Mouse (Mus musculus) liver, adult 2 months (tissue): ENCODE measurements at regions not wholly inside any gene's neighbourhood (a gene's known extent, or its start where the extent isn't known, plus 50 kb on each side); places are given as distances from the start of the nearest gene placed in this dataset.

ENCODE experiments used
- CTCF ChIP-seq: fragments of 200-500 bp; IDR thresholded peaks from 2 replicates; pipeline ENCODE4 v1.5.1; 2011; ENCODE audit warnings: low read depth, low read length, control low read depth
- POLR2A ChIP-seq: fragments of 200-500 bp; IDR thresholded peaks from 2 replicates; pipeline ENCODE4 v1.6.1; 2011; ENCODE audit warnings: low read length, control low read depth; ENCODE audit not compliant: insufficient read depth; ENCODE audit errors: extremely low read depth

DNA sequence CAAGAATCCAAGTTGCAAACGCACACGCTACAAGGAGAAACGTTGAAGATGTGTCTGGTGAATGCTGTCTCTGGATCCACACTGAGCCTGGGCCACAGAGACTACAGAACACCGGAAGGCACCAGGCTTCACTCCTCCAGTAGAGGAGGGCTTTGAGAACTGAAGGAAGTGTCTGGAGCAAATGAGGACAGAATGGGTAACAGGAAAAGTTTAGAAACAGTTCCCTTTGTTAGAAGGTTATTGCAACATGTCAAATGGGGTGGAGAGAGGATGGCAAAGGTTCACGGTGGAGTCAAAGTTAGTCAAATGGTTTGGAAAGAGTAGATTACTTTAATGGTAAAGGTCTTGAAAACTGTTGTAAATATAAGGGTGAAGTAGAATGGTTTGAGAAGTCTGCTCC, 247.1 kb upstream of the Jmjd1c start:
- no peak for TF ChIP-seq CTCF
- no peak for TF ChIP-seq POLR2A
